Mouse (Mus musculus): ENCODE results near the gene Islr2. TPM values are rescaled to one million over a fixed set of nuclear protein-coding genes. Genes with fewer than 3 reads are reported as not detected.

The Islr2 gene
- polyA plus RNA-seq (2012; rRNA removed) = 1.5 and 3.1 TPM in 2 replicates

GRCm38 (mm10) chr9:58203516-58204447 is at the start of gene Islr2, which contains the start of gene Islr:
TSS of gene Islr2 (minus strand) at chr9:58204319.
TSS of gene Islr (minus strand) at chr9:58204306.

GRCm38 (mm10) chr9:58253033-58253804 is 49.1 kb upstream of the Islr2 start, which contains the start of gene Stoml1:
TSS of gene Stoml1 (plus strand) at chr9:58253164.

GRCm38 (mm10) chr9:58249592-58250192 is 45.6 kb upstream of the Islr2 start, which contains the start of gene Pml:
TSS of gene Pml (minus strand) at chr9:58249786.

Other genes starting within 250 kb of the Islr2 start
- 1,389 and 1,449 TPM in 2 replicates for gene Cyp11a1, start 197.9 kb downstream of the Islr2 start, polyA plus RNA-seq (2012; rRNA removed)
- gene Stra6, start 140.5 kb downstream of the Islr2 start, polyA plus RNA-seq (2012; rRNA removed) = 42.6 and 49.2 TPM in 2 replicates
- gene Ccdc33, start 85.5 kb downstream of the Islr2 start, polyA plus RNA-seq (2012; rRNA removed) = 10.8 and 12.8 TPM in 2 replicates
- 249 and 303 TPM in 2 replicates for gene Islr, start within 50 bp of the Islr2 start, polyA plus RNA-seq (2012; rRNA removed)
- gene Pml, start 45.5 kb upstream of the Islr2 start, polyA plus RNA-seq (2012; rRNA removed) = 31.3 and 34.5 TPM in 2 replicates
- 53.4 and 55.8 TPM in 2 replicates for gene Stoml1, start 48.8 kb upstream of the Islr2 start, polyA plus RNA-seq (2012; rRNA removed)
- 167 and 204 TPM in 2 replicates for gene Loxl1, start 108.9 kb upstream of the Islr2 start, polyA plus RNA-seq (2012; rRNA removed)
- gene Tbc1d21, start 166.1 kb upstream of the Islr2 start, polyA plus RNA-seq (2012; rRNA removed) = not detected in 2 replicates

Data from ovary, adult 2 months (tissue).